Mouse (Mus musculus) hindbrain, embryonic 10.5 days (tissue): ENCODE results near the gene Tacr2. TPM values are rescaled to one million over a fixed set of nuclear protein-coding genes. Genes with fewer than 3 reads are reported as not detected.

ENCODE experiments used
- DNase-seq: peaks from one replicate; pipeline ENCODE4 v3.0.0-alpha.2; 2017; ENCODE audit warnings: low spot score
- H3K27ac ChIP-seq: fragments of 300-500 bp; sonication (generic); 2 replicates; pipeline ENCODE4 v1.5.1; 2016; ENCODE audit warnings: mild to moderate bottlenecking, moderate library complexity
- H3K27me3 ChIP-seq: fragments of 300-500 bp; sonication (generic); 2 replicates; pipeline ENCODE4 v1.6.1; 2016; ENCODE audit warnings: mild to moderate bottlenecking; ENCODE audit not compliant: poor library complexity, insufficient read depth, severe bottlenecking
- H3K36me3 ChIP-seq: fragments of 300-500 bp; sonication (generic); 2 replicates; pipeline ENCODE4 v1.6.1; 2016; ENCODE audit warnings: mild to moderate bottlenecking, moderate library complexity
- H3K4me1 ChIP-seq: fragments of 300-500 bp; sonication (generic); replicated peaks from 2 replicates; pipeline ENCODE4 v1.6.1; 2016; ENCODE audit warnings: mild to moderate bottlenecking
- H3K4me3 ChIP-seq: fragments of 300-500 bp; sonication (generic); 2 replicates; pipeline ENCODE4 v1.5.1; 2016; ENCODE audit warnings: mild to moderate bottlenecking, moderate library complexity
- H3K9me3 ChIP-seq: fragments of 300-500 bp; sonication (generic); 2 replicates; pipeline ENCODE4 v1.6.1; 2016; ENCODE audit warnings: mild to moderate bottlenecking, moderate library complexity
- WGBS: fragments of 180-500 bp; shearing (Covaris S2); methylation state at CpG from one replicate; pipeline ENCODE4 v1.1.7; 2016; 5-methylcytosine and 5-hydroxymethylcytosine counted together
- polyA plus RNA-seq: library from polyadenylated mRNA; unstranded; fragments of >200 nt; fragmentation: Nextera tagmentation; extraction: Ambion mirVana; gene quantifications from 2 replicates; pipeline ENCODE4 v1.2.1, GENCODE M21; 2016

Gene Tacr2
- polyA plus RNA-seq, 1 experiment from 2014 or later: not detected

GRCm38 (mm10) chr10:62311464-62311863 lies 59.2 kb downstream of the Tacr2 start:
- H3K9me3 ChIP-seq: no peaks in the 10 kb centered on the region
- no peak overlapping the region for H3K4me3 ChIP-seq
- WGBS: 63% methylated on average over 6 of the region's 6 CpGs
- H3K36me3 ChIP-seq: peaks cover 4% of the 10 kb centered on the region; the same call in 1 of the 2 replicates
- H3K27ac ChIP-seq: no peak overlapping the region
- peaks cover 19% of the 10 kb centered on the region for H3K4me1 ChIP-seq
- no peak for DNase-seq
- no peaks in the 10 kb centered on the region for H3K27me3 ChIP-seq

GRCm38 (mm10) chr10:62313140-62313539 lies 60.9 kb downstream of the Tacr2 start:
- Histone ChIP-seq H3K4me1 (peaks cover 19% of the 10 kb centered on the region), H3K27ac (peak overlapping the region; percentile 30; the same call in 1 of the 2 replicates), H3K36me3 (peaks cover 4% of the 10 kb centered on the region; the same call in 1 of the 2 replicates), H3K9me3 (no peaks in the 10 kb centered on the region), H3K27me3 (no peaks in the 10 kb centered on the region), H3K4me3 (no peak overlapping the region)
- DNase-seq: no peak
- 83% methylated on average over 10 of the region's 10 CpGs for WGBS

GRCm38 (mm10) chr10:62313885-62314424 lies 61.7 kb downstream of the Tacr2 start:
- no peaks in the 10 kb centered on the region for H3K36me3 ChIP-seq
- DNase-seq: peak; percentile 8
- H3K4me3 ChIP-seq: no peak overlapping the region
- no peaks in the 10 kb centered on the region for H3K27me3 ChIP-seq
- H3K9me3 ChIP-seq: no peaks in the 10 kb centered on the region
- H3K4me1 ChIP-seq: peaks cover 19% of the 10 kb centered on the region
- peak overlapping the region; percentile 30; the same call in 1 of the 2 replicates for H3K27ac ChIP-seq
- WGBS: 62% methylated on average over 15 of the region's 15 CpGs

Other genes starting within 250 kb of the Tacr2 start
- 2.1 and 3.5 TPM in 2 replicates for gene Neurog3, start 119.3 kb upstream of the Tacr2 start, polyA plus RNA-seq
- gene Fam241b, start 108.5 kb upstream of the Tacr2 start, polyA plus RNA-seq: 22.7 and 23.0 TPM in 2 replicates
- gene Tspan15, start 21.2 kb upstream of the Tacr2 start, polyA plus RNA-seq: 18.6 and 18.8 TPM in 2 replicates
- 30.0 and 34.0 TPM in 2 replicates for gene Hk1, start 127.5 kb downstream of the Tacr2 start, polyA plus RNA-seq
- gene Hkdc1, start 170.1 kb downstream of the Tacr2 start, polyA plus RNA-seq: 0.31 and 0.33 TPM in 2 replicates
- gene 4930507D05Rik, start 197.1 kb downstream of the Tacr2 start, polyA plus RNA-seq: 0.94 and 0.98 TPM in 2 replicates
- gene Supv3l1, start 197.3 kb downstream of the Tacr2 start, polyA plus RNA-seq: 27.9 and 28.8 TPM in 2 replicates
- gene Vps26a, start 234.4 kb downstream of the Tacr2 start, polyA plus RNA-seq: 78.4 and 90.2 TPM in 2 replicates